Mouse (Mus musculus) kidney, adult 2 months (tissue): ENCODE measurements around the gene 6430550D23Rik.

Experiments used
- CTCF ChIP-seq: fragments of 200-500 bp; conservative IDR thresholded peaks from 2 replicates; pipeline ENCODE4 v1.5.1; 2011; ENCODE audit warnings: low read depth, mild to moderate bottlenecking, control low read depth, low read length, moderate library complexity, mixed read lengths; ENCODE audit not compliant: insufficient read depth, insufficient read length
- POLR2A ChIP-seq: fragments of 200-500 bp; IDR thresholded peaks from one replicate; pipeline ENCODE4 v1.6.1; 2011; ENCODE audit warnings: low read depth, low read length, control low read depth

GRCm38 (mm10) chr2:156021219-156021618, 13.4 kb upstream of the 6430550D23Rik start:
- TF ChIP-seq CTCF = no peak
- TF ChIP-seq POLR2A = no peak
